Mouse (Mus musculus) megakaryocyte, adult 5-6 weeks (primary cell): ENCODE results near the gene Phgr1. TPM values are rescaled to one million over a fixed set of nuclear protein-coding genes. Genes with fewer than 3 reads are reported as not detected.

Experiments
- ATAC-seq: 2 replicates; pipeline ENCODE4 v1.8.0; 2016; ENCODE audit warnings: mild to moderate bottlenecking, inconsistent platforms; ENCODE audit not compliant: poor library complexity, severe bottlenecking
- total RNA-seq, 2 experiments: library from RNA; stranded (forward) in 1 of 2; stranded (reverse) in 1 of 2; fragments of 153-499, 151-499 nt in 1 of 2; fragments of 221-1000, 200-1000 nt in 1 of 2; gene quantifications; 2 replicates each; pipeline versions ENCODE4 v1.2.3 to v1.2.4; 2015 to 2017

Phgr1 gene
- total RNA-seq, 2 experiments from 2014 or later: not detected

- no peak for ATAC-seq
Observed at GRCm38 (mm10) chr2:118749341-118749884, 23.2 kb upstream of the Phgr1 start.

- no peak for ATAC-seq
Observed at GRCm38 (mm10) chr2:118750476-118750875, 22.1 kb upstream of the Phgr1 start.

GRCm38 (mm10) chr2:118751896-118752791, 20.4 kb upstream of the Phgr1 start:
- no peak for ATAC-seq

- no peak for ATAC-seq
Observed at GRCm38 (mm10) chr2:118752792-118753108, 19.8 kb upstream of the Phgr1 start.

GRCm38 (mm10) chr2:118754143-118754542, 18.4 kb upstream of the Phgr1 start:
- ATAC-seq: no peak

- no peak for ATAC-seq
Observed at GRCm38 (mm10) chr2:118755407-118755806, 17.2 kb upstream of the Phgr1 start.

- no peak for ATAC-seq
Observed at GRCm38 (mm10) chr2:118756103-118756502, 16.5 kb upstream of the Phgr1 start.

- ATAC-seq: peak; percentile 79
Observed at GRCm38 (mm10) chr2:118759828-118760227, 12.7 kb upstream of the Phgr1 start.

GRCm38 (mm10) chr2:118760311-118761025, 12.1 kb upstream of the Phgr1 start:
- no peak for ATAC-seq

GRCm38 (mm10) chr2:118761358-118761757, 11.2 kb upstream of the Phgr1 start:
- ATAC-seq: no peak

GRCm38 (mm10) chr2:118761906-118762783, 10.4 kb upstream of the Phgr1 start, which contains the start of gene Ccdc9b:
Gene Ccdc9b (minus strand): TSS chr2:118762661.
- peak; percentile 78 for ATAC-seq

GRCm38 (mm10) chr2:118762784-118763148, 9.8 kb upstream of the Phgr1 start:
- peak; percentile 4; the same call in 1 of the 2 replicates for ATAC-seq

GRCm38 (mm10) chr2:118763469-118763868, 9.1 kb upstream of the Phgr1 start:
- no peak for ATAC-seq

GRCm38 (mm10) chr2:118764094-118764831, 8.3 kb upstream of the Phgr1 start:
- no peak for ATAC-seq

- no peak for ATAC-seq
Observed at GRCm38 (mm10) chr2:118764875-118765274, 7.7 kb upstream of the Phgr1 start.

GRCm38 (mm10) chr2:118766041-118767033, 6.2 kb upstream of the Phgr1 start:
- ATAC-seq: no peak

- ATAC-seq: no peak
Observed at GRCm38 (mm10) chr2:118774536-118774935, 2.0 kb downstream of the Phgr1 start.

- no peak for ATAC-seq
Observed at GRCm38 (mm10) chr2:118775396-118775795, 2.8 kb downstream of the Phgr1 start.

- ATAC-seq: no peak
Observed at GRCm38 (mm10) chr2:118775846-118776245, 3.3 kb downstream of the Phgr1 start.
